Mouse (Mus musculus): ENCODE results near the gene Clec2d. TPM values are rescaled to one million over a fixed set of nuclear protein-coding genes. Genes with fewer than 3 reads are reported as not detected.

Gene Clec2d
- 1 to 10 TPM; 7.3 to 7.4 TPM for total RNA-seq (2021)
- long read RNA-seq, experiment 1, result 0 reads
- long read RNA-seq, experiment 2, result 0 reads

DNA sequence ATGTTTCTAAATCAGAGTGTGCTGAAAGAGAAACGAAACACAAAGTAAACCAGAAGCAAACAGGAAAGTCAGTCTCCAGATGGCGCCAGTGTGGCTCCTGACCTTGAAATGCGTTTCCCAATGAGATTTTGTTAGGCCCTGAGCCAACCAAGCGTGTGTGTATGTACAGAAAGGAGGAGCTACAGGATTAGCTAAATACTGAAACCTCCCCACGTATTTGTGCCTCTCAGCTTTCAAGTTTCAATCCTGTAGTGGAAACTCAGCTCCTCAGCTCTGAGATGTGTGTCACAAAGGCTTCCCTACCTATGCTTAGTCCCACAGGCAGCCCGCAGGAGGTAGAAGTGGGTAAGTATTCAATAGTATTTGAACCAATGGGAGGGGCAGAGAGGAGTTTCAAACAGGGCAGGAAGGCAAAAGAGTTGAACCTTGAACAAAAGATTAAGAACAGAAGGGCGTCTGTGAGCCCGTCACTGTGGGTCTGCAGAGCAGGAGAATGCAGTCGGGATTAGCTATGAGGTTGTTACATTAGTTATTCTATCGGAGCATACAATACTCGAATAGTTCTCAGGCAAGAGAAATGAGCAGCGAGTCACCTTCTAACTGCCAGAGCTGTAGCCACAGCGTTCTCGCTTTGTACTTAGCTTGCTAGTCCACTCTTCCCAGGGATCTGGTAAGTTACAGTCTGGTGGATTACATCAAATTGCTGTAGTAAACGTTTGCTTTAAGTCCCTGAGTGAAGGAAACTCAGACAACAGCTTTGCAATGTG, at the start of gene Clec2d:
Clec2d (plus strand) TSS at position 213 of the 767 bp plus-strand sequence.
- peak; percentile 9 to 43 for DNase-seq (ENCODE audit: low spot score in 2 of 2)
- peak; percentile 67 for TF ChIP-seq CTCF (conservative IDR thresholded peaks at IDR 0.05)
- peak within 1 kb of the TSS; percentile 90 for H3K27ac ChIP-seq
- peak within 1 kb of the TSS; percentile 61 for H3K4me3 ChIP-seq

DNA sequence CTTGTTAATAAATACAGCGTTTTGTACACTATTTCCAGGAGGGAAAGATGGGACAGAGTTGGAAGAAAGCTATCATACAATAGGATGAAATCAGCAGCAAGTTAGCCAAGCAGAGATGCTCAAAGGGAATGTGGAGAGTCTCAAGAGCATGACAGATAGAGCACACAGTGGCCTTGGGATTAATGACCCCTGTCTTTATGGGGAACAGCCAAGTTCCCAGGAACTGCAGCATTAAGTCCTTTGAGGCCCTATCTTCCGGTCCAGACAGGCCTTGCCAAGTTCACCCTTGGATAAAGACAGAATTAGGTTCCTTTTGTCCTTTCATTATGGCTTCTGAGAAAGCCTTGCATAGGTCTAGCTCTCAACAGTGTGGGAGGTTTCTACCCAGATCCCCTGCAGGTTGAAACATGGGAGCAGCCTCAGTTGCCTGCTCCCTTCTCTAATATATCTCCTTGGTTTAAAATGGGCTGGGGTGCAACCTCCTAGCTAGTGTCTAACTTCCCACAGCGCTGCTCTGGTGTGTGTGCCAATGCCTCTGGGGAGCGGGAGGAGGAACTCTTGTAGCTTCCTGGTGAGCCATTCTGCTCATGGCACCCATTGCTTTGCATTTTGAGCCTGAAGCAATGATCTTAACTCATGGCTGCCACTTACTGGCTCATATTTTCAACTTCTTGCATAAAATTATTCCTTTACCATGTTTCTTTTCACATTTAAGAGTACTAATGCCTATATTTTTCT, 47.6 kb upstream of the Clec2d start:
- no peak overlapping the region for H3K4me3 ChIP-seq
- no peak for TF ChIP-seq CTCF (conservative IDR thresholded peaks at IDR 0.05)
- no peak for DNase-seq (ENCODE audit: low spot score in 2 of 2)
- H3K27ac ChIP-seq, result no peak overlapping the region

- no peak overlapping the region for H3K27ac ChIP-seq
These were observed 33.6 kb upstream of the Clec2d start for GRCm38 (mm10) chr6:129146812-129147211.

GRCm38 (mm10) chr6:129160103-129160502, 20.3 kb upstream of the Clec2d start:
- Histone ChIP-seq H3K27ac (no peak overlapping the region), H3K4me3 (no peak overlapping the region)
- no peak for TF ChIP-seq CTCF (conservative IDR thresholded peaks at IDR 0.05)
- no peak for DNase-seq (ENCODE audit: low spot score in 2 of 2)

More at GRCm38 (mm10) chr6:129146812-129147211, 33.6 kb upstream of the Clec2d start:
- no peak for DNase-seq (ENCODE audit: low spot score in 2 of 2)
- no peak overlapping the region for H3K4me3 ChIP-seq
- TF ChIP-seq CTCF (conservative IDR thresholded peaks at IDR 0.05), result no peak

DNA sequence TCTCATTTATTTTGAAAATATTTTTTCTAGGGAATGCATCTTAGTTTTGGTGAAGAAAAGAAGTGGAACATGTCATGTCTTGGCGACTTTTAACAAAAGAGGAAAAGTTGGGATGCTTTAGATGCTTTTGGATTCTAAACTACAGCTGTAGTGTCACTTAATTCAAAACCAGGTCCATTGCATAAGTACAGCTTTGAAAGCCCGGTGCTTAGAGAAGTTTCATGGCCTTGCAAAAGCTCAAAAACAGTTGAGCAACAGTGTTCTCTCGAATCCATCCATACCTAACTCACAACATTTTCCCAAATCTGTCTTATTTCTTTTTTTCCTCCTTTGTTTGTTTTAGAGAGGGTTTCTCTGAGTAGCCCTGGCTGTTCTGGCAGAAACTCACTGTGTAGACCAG, 19.3 kb upstream of the Clec2d start:
- Histone ChIP-seq H3K27ac (no peak overlapping the region), H3K4me3 (no peak overlapping the region)
- TF ChIP-seq CTCF (conservative IDR thresholded peaks at IDR 0.05), result no peak
- DNase-seq (ENCODE audit: low spot score in 2 of 2), result no peak

DNA sequence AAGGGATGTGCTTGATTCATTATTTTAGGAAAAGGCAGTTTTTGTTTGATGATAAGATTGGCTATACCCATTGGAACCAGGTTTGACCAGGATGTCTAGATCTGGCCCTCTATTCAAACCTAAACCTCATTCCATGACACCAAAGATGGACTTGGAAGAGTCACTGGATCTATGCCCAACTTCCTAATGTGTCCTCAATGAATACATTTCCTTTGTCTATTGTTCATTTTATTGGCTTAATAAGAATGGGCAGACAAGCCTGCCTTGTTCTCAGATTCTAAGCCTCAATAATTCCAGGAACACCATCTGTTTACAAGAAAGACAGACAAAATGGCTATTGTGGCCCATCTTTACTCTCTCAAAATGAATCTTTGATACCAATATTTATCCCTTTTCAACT, 18.5 kb upstream of the Clec2d start:
- Histone ChIP-seq H3K27ac (no peak overlapping the region), H3K4me3 (no peak overlapping the region)
- TF ChIP-seq CTCF (conservative IDR thresholded peaks at IDR 0.05), result no peak
- DNase-seq (ENCODE audit: low spot score in 2 of 2), result no peak

- no peak overlapping the region for H3K4me3 ChIP-seq
- TF ChIP-seq CTCF (conservative IDR thresholded peaks at IDR 0.05), result no peak
- DNase-seq (ENCODE audit: low spot score in 2 of 2), result no peak
- no peak overlapping the region for H3K27ac ChIP-seq
These were observed 17.7 kb upstream of the Clec2d start for GRCm38 (mm10) chr6:129162587-129163159.

DNA sequence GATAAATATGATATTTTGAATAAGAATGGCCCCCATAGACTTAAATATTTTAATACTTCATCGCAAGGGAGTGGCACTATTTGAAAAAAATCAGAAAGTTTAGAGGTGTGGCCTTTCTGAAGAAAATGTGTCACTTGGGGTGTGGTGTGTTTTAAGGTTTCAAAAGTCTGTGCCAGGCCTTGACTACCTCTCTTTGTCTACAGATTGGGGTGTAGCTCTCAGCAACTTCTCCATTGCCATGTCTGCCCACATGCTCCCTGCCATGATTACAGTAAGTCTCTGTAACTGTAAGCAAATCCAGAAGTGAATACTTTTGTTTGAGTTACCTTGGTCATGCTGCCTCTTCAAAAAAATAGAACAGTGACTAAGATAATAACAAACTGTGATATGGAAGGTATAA, 16.8 kb upstream of the Clec2d start:
- no peak for DNase-seq (ENCODE audit: low spot score in 2 of 2)
- no peak for TF ChIP-seq CTCF (conservative IDR thresholded peaks at IDR 0.05)
- no peak overlapping the region for H3K4me3 ChIP-seq
- no peak overlapping the region for H3K27ac ChIP-seq

DNA sequence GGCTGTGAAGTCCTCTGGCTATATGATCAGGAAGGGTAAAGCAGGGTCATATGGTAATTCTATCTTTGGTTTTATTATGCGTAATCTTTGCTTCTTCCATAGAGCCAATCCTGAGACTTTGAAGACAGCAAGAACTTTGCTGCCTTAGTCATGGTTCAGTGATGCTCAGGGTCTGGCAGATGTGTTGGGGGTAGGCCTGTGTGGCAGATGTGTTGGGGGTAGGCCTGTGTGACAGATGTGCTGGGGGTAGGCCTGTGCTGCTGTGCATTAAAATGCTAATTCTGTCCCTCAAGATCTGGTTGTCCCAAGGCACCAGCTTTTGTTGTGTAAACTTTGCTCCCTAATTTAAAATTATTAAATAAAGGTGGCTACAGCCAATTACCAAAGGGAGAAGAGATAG, 9.5 kb upstream of the Clec2d start:
- H3K4me3 ChIP-seq, result no peak overlapping the region
- no peak for DNase-seq (ENCODE audit: low spot score in 2 of 2)
- no peak overlapping the region for H3K27ac ChIP-seq
- no peak for TF ChIP-seq CTCF (conservative IDR thresholded peaks at IDR 0.05)

DNA sequence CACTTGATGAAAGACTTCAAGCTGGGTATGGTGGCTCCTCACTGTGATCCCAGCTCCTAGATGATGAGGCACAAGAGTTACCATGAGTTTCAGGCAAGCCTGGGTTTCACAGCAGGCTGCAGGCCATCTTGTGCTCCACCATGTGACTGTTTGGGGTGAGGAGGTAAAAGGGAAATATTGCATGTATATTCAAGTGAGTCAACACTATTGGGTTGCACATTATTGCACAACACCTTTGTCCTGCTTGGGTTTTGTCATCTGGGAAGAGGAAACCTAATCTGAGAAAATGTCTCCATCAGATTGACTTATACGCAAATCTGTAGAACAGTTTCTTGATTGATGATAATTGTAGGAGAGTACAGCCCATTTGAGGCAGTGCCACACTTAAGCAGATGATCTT, 8.7 kb upstream of the Clec2d start:
- TF ChIP-seq CTCF (conservative IDR thresholded peaks at IDR 0.05), result no peak
- DNase-seq (ENCODE audit: low spot score in 2 of 2), result no peak
- H3K27ac ChIP-seq, result no peak overlapping the region
- no peak overlapping the region for H3K4me3 ChIP-seq

GRCm38 (mm10) chr6:129174836-129175235, 5.6 kb upstream of the Clec2d start:
- DNase-seq (ENCODE audit: low spot score in 2 of 2), result no peak
- no peak for TF ChIP-seq CTCF (conservative IDR thresholded peaks at IDR 0.05)
- no peak overlapping the region for H3K27ac ChIP-seq

DNA sequence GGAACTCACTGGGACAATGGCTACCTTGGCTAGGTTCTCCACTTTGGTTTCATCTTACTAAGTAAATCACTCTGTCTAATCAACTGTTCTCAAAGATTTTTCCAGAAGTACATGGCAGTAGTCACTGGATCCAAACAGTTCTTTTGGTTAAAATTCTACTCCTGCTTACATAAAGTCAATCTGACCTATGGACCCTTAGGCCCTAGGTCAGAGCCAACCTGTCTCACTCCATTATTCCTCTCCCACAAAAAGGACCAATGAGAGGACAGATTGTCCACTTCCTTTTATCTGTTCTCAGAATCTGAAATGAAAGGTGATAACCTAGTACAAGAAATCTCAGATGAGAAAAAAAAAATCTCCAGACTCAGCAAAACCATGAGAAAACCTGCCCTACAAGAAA, 4.8 kb upstream of the Clec2d start:
- Histone ChIP-seq H3K27ac (no peak overlapping the region), H3K4me3 (no peak overlapping the region)
- DNase-seq (ENCODE audit: low spot score in 2 of 2), result no peak
- no peak for TF ChIP-seq CTCF (conservative IDR thresholded peaks at IDR 0.05)

More at GRCm38 (mm10) chr6:129174836-129175235, 5.6 kb upstream of the Clec2d start:
- H3K4me3 ChIP-seq, result no peak overlapping the region

- DNase-seq (ENCODE audit: low spot score in 2 of 2), result no peak
- H3K27ac ChIP-seq, result no peak overlapping the region
- no peak overlapping the region for H3K4me3 ChIP-seq
- TF ChIP-seq CTCF (conservative IDR thresholded peaks at IDR 0.05), result no peak
These were observed 3.8 kb upstream of the Clec2d start for GRCm38 (mm10) chr6:129176621-129177020.
